Mouse (Mus musculus) kidney, adult 18-20 months (tissue): ENCODE data around the gene Pip5k1b.

ENCODE experiments used
- DNase-seq: peaks from one replicate; pipeline ENCODE4 v3.0.0; 2021

Pip5k1b gene

GRCm38 (mm10) chr19:24469216-24469615, 86.5 kb downstream of the Pip5k1b start:
- no peak for DNase-seq

- DNase-seq, result no peak
Observed at GRCm38 (mm10) chr19:24468616-24469015, 87.1 kb downstream of the Pip5k1b start.

GRCm38 (mm10) chr19:24463011-24463410, 92.7 kb downstream of the Pip5k1b start:
- DNase-seq, result no peak

- no peak for DNase-seq
Observed at GRCm38 (mm10) chr19:24456591-24457231, 99.0 kb downstream of the Pip5k1b start.

- DNase-seq, result no peak
Observed at GRCm38 (mm10) chr19:24455249-24455960, 100.3 kb downstream of the Pip5k1b start.

- DNase-seq, result no peak
Observed at GRCm38 (mm10) chr19:24454451-24454850, 101.2 kb downstream of the Pip5k1b start.

GRCm38 (mm10) chr19:24453379-24453778, 102.3 kb downstream of the Pip5k1b start:
- no peak for DNase-seq

GRCm38 (mm10) chr19:24452441-24452898, 103.2 kb downstream of the Pip5k1b start:
- no peak for DNase-seq

GRCm38 (mm10) chr19:24451626-24452025, 104.0 kb downstream of the Pip5k1b start:
- DNase-seq, result no peak

- no peak for DNase-seq
Observed at GRCm38 (mm10) chr19:24450740-24451139, 104.9 kb downstream of the Pip5k1b start.

- DNase-seq, result no peak
Observed at GRCm38 (mm10) chr19:24444322-24444721, 111.3 kb downstream of the Pip5k1b start.

GRCm38 (mm10) chr19:24439715-24440114, 116.0 kb downstream of the Pip5k1b start:
- DNase-seq, result no peak

- DNase-seq, result no peak
Observed at GRCm38 (mm10) chr19:24434291-24434690, 121.4 kb downstream of the Pip5k1b start.

- no peak for DNase-seq
Observed at GRCm38 (mm10) chr19:24432447-24432846, 123.2 kb downstream of the Pip5k1b start.

GRCm38 (mm10) chr19:24431381-24431780, 124.3 kb downstream of the Pip5k1b start:
- no peak for DNase-seq

- DNase-seq, result no peak
Observed at GRCm38 (mm10) chr19:24428011-24428410, 127.7 kb downstream of the Pip5k1b start.

GRCm38 (mm10) chr19:24427258-24427657, 128.4 kb downstream of the Pip5k1b start:
- DNase-seq, result no peak

- DNase-seq, result peak; percentile 4
Observed at GRCm38 (mm10) chr19:24426759-24427181, 128.9 kb downstream of the Pip5k1b start.

- DNase-seq, result no peak
Observed at GRCm38 (mm10) chr19:24418030-24418429, 137.6 kb downstream of the Pip5k1b start.

- no peak for DNase-seq
Observed at GRCm38 (mm10) chr19:24417659-24418004, 138.0 kb downstream of the Pip5k1b start.

GRCm38 (mm10) chr19:24416975-24417658, 138.6 kb downstream of the Pip5k1b start:
- no peak for DNase-seq

GRCm38 (mm10) chr19:24415778-24416621, 139.7 kb downstream of the Pip5k1b start:
- no peak for DNase-seq
